Mouse (Mus musculus) heart, embryonic 12.5 days (tissue): Measurements from ENCODE around the gene Hip1r. TPM values are rescaled to one million over a fixed set of nuclear protein-coding genes. Genes with fewer than 3 reads are reported as not detected.

Source experiments
- ATAC-seq: fragments of 200-750 bp; cut with Nextera tagmentation; 2 replicates; pipeline ENCODE4 v1.8.0; 2017; ENCODE audit warnings: moderate TSS enrichment, moderate library complexity; ENCODE audit not compliant: insufficient number of reproducible peaks, low FRiP score
- H3K27ac ChIP-seq: fragments of 300-500 bp; sonication (generic); 2 replicates; pipeline ENCODE4 v1.5.1; 2016; ENCODE audit warnings: mild to moderate bottlenecking, moderate library complexity; ENCODE audit not compliant: poor library complexity, severe bottlenecking
- H3K27me3 ChIP-seq: fragments of 300-500 bp; sonication (generic); replicated peaks from 2 replicates; pipeline ENCODE4 v1.6.1; 2016; ENCODE audit warnings: mild to moderate bottlenecking, moderate library complexity
- H3K36me3 ChIP-seq: fragments of 300-500 bp; sonication (generic); 2 replicates; pipeline ENCODE4 v1.6.1; 2016; ENCODE audit warnings: mild to moderate bottlenecking, moderate library complexity
- H3K4me1 ChIP-seq: fragments of 300-500 bp; sonication (generic); replicated peaks from 2 replicates; pipeline ENCODE4 v1.6.1; 2016; ENCODE audit warnings: mild to moderate bottlenecking
- H3K4me2 ChIP-seq: fragments of 300-500 bp; sonication (generic); 2 replicates; pipeline ENCODE4 v1.6.1; 2016; ENCODE audit warnings: mild to moderate bottlenecking, moderate library complexity
- H3K4me3 ChIP-seq: fragments of 300-500 bp; sonication (generic); 2 replicates; pipeline ENCODE4 v1.5.1; 2016; ENCODE audit warnings: mild to moderate bottlenecking
- H3K9ac ChIP-seq: fragments of 300-500 bp; sonication (generic); 2 replicates; pipeline ENCODE4 v1.6.1; 2016; ENCODE audit warnings: mild to moderate bottlenecking, moderate library complexity
- H3K9me3 ChIP-seq: fragments of 300-500 bp; sonication (generic); replicated peaks from 2 replicates; pipeline ENCODE4 v1.6.1; 2016; ENCODE audit warnings: mild to moderate bottlenecking, moderate library complexity
- WGBS: fragments of 180-500 bp; shearing (Covaris S2); methylation state at CpG from one replicate; pipeline ENCODE4 v1.1.7; 2016; 5-methylcytosine and 5-hydroxymethylcytosine counted together
- polyA plus RNA-seq: library from polyadenylated mRNA; unstranded; fragments of >200 nt; fragmentation: Nextera tagmentation; extraction: Ambion mirVana; gene quantifications from 2 replicates; pipeline ENCODE4 v1.2.1, GENCODE M21; 2016

Hip1r gene
- polyA plus RNA-seq, 1 experiment from 2014 or later: 7.5 TPM

DNA sequence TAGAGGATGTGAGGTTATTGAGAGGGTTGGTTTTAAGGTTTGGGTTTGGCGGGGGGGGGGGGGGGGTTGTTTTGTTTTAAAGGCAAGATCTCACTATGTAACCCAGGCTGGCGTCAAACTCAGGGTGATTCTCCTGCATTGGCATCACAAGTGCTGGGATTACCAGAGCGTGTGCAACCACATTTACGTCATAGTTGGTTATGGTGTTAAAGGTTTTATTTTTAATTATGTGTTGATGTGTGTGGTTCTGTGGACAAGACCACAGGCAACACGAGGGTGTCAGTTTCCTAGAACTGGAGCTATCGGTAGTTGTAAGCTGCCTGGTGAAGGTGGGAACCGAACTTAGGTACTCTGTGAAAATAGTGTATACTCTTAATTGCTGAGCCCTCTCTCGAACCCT is 62.4 kb downstream of the Hip1r start:
- no peak overlapping the region for H3K27ac ChIP-seq
- H3K9ac ChIP-seq: no peak overlapping the region
- no peaks in the 10 kb centered on the region for H3K9me3 ChIP-seq
- H3K4me2 ChIP-seq: no peak overlapping the region
- no peak for ATAC-seq
- 76% methylated on average over 8 of the region's 8 CpGs for WGBS
- H3K4me3 ChIP-seq: no peak overlapping the region
- peaks cover 31% of the 10 kb centered on the region for H3K4me1 ChIP-seq
- H3K27me3 ChIP-seq: no peaks in the 10 kb centered on the region
- no peaks in the 10 kb centered on the region for H3K36me3 ChIP-seq

DNA sequence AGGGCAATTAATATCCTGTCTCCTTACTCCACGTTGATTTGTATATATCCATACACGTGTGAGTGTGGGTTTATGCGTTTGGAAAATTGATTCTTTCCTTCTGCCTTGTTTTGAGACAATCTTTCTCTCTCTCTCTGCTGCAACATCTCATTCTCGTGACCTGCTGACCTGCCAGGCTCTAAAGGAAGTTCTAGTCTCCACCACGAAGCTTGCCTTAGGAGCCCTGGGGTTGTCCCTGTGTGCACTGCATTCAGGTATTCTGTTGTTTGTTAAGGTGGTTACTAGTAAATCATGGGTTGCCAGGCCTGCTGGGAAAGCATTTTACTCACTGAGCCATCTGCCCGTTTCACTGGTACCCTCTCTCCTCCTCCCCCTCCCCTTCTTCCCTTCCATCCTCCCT is 62.9 kb downstream of the Hip1r start:
- no peak overlapping the region for H3K4me3 ChIP-seq
- 43% methylated on average over 6 of the region's 6 CpGs for WGBS
- no peaks in the 10 kb centered on the region for H3K36me3 ChIP-seq
- no peak overlapping the region for H3K9ac ChIP-seq
- peaks cover 36% of the 10 kb centered on the region for H3K4me1 ChIP-seq
- H3K27ac ChIP-seq: peak overlapping the region; percentile 52
- H3K27me3 ChIP-seq: no peaks in the 10 kb centered on the region
- no peak overlapping the region for H3K4me2 ChIP-seq
- H3K9me3 ChIP-seq: no peaks in the 10 kb centered on the region
- no peak for ATAC-seq

DNA sequence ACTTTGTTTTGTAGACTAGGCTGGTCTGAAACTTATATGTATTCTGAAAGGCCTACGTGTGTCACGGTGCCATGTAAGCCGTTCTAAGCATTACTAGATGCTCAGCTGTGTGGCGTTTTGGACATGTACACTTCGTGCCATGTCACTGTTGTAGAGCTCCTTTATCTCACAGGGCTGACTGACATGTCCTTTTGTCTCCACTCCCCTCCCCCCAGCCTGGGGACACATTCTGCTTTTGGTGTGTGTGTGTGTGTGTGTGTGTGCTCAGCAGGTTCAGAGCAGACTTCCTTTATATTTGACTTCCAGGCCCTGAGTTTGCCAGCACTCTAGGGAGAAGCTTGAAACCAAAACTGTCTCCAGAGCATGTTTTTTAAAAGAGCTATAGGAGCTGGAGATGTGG is 63.4 kb downstream of the Hip1r start:
- 43% methylated on average over 5 of the region's 5 CpGs for WGBS
- H3K27ac ChIP-seq: peak overlapping the region; percentile 52
- H3K36me3 ChIP-seq: no peaks in the 10 kb centered on the region
- H3K4me3 ChIP-seq: no peak overlapping the region
- H3K4me2 ChIP-seq: no peak overlapping the region
- H3K9me3 ChIP-seq: no peaks in the 10 kb centered on the region
- peaks cover 39% of the 10 kb centered on the region for H3K4me1 ChIP-seq
- H3K9ac ChIP-seq: no peak overlapping the region
- ATAC-seq: peak; percentile 67
- no peaks in the 10 kb centered on the region for H3K27me3 ChIP-seq

DNA sequence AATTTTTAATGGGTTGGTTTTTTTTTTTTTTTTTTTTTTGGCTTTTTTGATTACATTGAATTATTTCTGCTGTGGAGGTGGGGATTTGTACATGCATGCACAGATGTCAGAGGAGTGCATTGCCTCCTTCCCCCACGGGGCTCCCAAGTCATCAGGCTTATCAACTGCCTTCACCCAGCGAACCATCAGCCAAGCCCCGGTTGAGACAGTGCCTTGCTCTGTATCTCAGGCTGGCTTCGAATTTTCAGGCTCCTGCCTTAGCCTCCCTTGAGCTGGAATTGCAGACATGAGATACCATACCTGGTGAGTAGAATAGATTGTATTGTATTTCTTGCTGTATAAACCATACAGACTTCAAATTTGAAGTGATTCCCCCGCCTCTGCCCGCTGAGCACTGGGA is 66.2 kb downstream of the Hip1r start:
- 54% methylated on average over 6 of the region's 6 CpGs for WGBS

GRCm38 (mm10) chr5:124041097-124041496 is 67.7 kb downstream of the Hip1r start:
- no peaks in the 10 kb centered on the region for H3K27me3 ChIP-seq
- ATAC-seq: no peak
- peak overlapping the region; percentile 8; the same call in 1 of the 2 replicates for H3K27ac ChIP-seq
- H3K9ac ChIP-seq: no peak overlapping the region
- no peak overlapping the region for H3K4me3 ChIP-seq
- peaks cover 68% of the 10 kb centered on the region for H3K4me1 ChIP-seq
- H3K9me3 ChIP-seq: no peaks in the 10 kb centered on the region
- WGBS: 58% methylated on average over 9 of the region's 9 CpGs
- no peaks in the 10 kb centered on the region for H3K36me3 ChIP-seq
- H3K4me2 ChIP-seq: no peak overlapping the region

More for the DNA sequence above, 66.2 kb downstream of the Hip1r start:
- Histone ChIP-seq H3K36me3 (no peaks in the 10 kb centered on the region), H3K9me3 (no peaks in the 10 kb centered on the region), H3K4me1 (peaks cover 62% of the 10 kb centered on the region), H3K9ac (no peak overlapping the region), H3K27me3 (no peaks in the 10 kb centered on the region), H3K4me3 (no peak overlapping the region), H3K4me2 (no peak overlapping the region), H3K27ac (no peak overlapping the region)
- ATAC-seq: no peak

DNA sequence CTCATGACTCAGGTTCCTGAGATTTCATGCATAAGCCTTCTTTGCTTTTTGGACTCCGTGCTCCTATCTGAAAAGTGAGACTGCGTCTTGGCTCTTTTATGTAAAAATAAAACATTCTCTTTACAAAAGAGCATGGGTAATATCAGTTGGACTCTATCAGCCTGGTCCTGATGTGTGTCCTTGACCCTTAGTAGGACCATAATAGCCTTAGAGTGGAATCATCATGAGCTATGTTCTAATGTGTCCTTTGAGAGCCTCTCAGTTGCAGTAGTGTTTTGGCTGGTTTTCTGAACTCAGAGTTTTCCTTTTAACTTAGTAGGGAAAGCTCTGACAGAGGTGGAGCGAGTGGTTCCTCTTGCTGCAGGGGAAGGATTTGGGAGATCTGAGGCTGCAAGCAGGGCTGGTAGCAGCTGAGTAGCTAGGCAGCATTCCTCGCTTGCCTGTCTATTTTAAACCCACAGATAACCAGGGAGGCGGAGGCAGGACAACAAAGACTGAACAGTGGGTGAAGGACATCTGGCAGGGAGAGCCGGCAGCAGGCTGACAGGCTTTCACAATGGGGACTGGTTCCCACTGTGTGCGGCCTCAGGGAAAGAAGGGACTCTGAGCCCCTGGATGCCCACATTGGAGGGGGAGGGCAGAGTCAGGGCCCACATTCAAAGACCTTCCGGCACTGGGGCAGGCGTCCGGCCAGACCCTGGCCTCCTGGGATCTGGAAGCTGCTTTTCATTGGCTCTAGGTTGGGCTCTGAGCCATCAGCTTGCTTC is 70.0 kb downstream of the Hip1r start:
- 20% methylated on average over 10 of the region's 10 CpGs for WGBS
- ATAC-seq: peak; percentile 79

GRCm38 (mm10) chr5:124043999-124044398 is 70.6 kb downstream of the Hip1r start:
- H3K4me1 ChIP-seq: peaks cover 68% of the 10 kb centered on the region
- peak overlapping the region; percentile 44 for H3K4me2 ChIP-seq
- H3K27me3 ChIP-seq: no peaks in the 10 kb centered on the region
- H3K27ac ChIP-seq: peak overlapping the region; percentile 98
- no peaks in the 10 kb centered on the region for H3K36me3 ChIP-seq
- H3K9ac ChIP-seq: peak overlapping the region; percentile 60
- no peak overlapping the region for H3K4me3 ChIP-seq
- WGBS: 74% methylated on average over 5 of the region's 5 CpGs
- ATAC-seq: no peak
- no peaks in the 10 kb centered on the region for H3K9me3 ChIP-seq

More for the DNA sequence above, 70.0 kb downstream of the Hip1r start:
- Histone ChIP-seq H3K27me3 (no peaks in the 10 kb centered on the region), H3K9ac (peak overlapping the region; percentile 60), H3K36me3 (no peaks in the 10 kb centered on the region), H3K27ac (peak overlapping the region; percentile 98), H3K4me3 (no peak overlapping the region), H3K9me3 (no peaks in the 10 kb centered on the region), H3K4me2 (peak overlapping the region; percentile 44), H3K4me1 (peaks cover 68% of the 10 kb centered on the region)

DNA sequence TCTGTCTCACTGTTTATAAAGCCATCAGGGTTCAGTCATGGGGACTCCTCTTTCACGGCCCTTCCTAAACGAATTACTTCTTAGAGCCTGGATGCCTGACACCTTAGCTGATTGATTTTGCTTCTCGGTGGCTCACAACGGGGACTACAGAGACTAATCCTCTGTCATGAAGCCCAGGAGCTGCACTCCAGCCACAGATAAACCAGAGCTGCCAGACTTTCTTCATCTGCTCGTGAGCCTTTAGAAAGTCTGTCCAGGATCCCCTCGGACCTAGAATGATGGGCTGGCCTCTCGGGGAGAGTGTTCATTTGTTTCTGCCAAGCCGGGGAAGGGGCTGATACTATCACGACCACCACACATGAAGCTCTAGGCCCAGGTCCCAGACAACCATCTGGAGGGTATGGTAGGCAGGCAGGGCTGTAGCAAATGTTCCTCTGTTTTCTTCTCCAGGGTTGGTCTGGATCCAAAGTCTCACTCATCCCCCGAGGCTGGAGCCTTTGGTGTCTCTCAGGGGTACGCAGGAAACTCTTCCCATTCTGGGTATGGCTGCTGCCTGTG is 72.1 kb downstream of the Hip1r start:
- H3K27me3 ChIP-seq: no peaks in the 10 kb centered on the region
- peak overlapping the region; percentile 36; the same call in 1 of the 2 replicates for H3K9ac ChIP-seq
- H3K9me3 ChIP-seq: no peaks in the 10 kb centered on the region
- no peak overlapping the region for H3K4me2 ChIP-seq
- H3K36me3 ChIP-seq: no peaks in the 10 kb centered on the region
- H3K27ac ChIP-seq: peak overlapping the region; percentile 48; the same call in 1 of the 2 replicates
- no peak overlapping the region for H3K4me3 ChIP-seq
- H3K4me1 ChIP-seq: peaks cover 75% of the 10 kb centered on the region
- ATAC-seq: no peak
- WGBS: 29% methylated on average over 11 of the region's 11 CpGs

DNA sequence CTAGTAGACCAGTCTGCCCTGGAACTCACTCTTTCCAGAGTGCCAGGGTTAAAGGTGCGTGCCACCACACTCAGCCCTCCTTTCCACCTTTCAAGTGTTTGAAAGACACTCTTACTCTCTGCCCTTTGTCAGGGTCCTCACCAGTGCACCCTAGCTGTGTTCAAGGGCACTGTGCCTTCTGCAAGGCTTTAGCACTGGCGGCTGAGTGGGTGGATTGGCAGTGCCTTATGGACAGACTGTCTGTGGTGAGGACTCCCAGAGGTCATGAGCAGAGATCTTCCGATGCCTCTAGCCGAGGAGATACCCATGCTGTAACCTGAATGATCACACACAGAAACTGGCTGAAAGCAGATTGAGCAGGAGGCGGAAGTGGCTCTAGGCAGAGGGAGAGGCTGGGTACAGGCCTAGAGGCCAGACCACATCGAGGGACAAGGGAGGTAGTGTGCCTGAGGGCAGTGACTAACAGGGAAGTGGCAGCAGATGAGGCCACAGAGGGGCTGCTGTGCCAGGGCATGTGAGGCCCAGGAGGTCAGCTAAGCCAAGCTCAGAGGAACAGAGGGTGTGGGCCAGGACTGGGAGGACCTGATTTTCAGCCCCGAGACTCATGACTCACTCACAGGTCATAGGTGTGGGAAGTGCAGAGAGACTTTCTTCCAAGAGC is 73.4 kb downstream of the Hip1r start:
- WGBS: 68% methylated on average over 7 of the region's 7 CpGs
- 0 out of 2 replicates have a peak overlapping the region, but pooled peaks have one; percentile 0 for H3K27ac ChIP-seq

GRCm38 (mm10) chr5:124049249-124050045 is 76.0 kb downstream of the Hip1r start:
- Histone ChIP-seq H3K27me3 (no peaks in the 10 kb centered on the region), H3K27ac (peak overlapping the region; percentile 82), H3K9ac (peak overlapping the region; percentile 39), H3K9me3 (no peaks in the 10 kb centered on the region), H3K4me1 (peaks cover 49% of the 10 kb centered on the region), H3K4me2 (peak overlapping the region; percentile 37), H3K36me3 (no peaks in the 10 kb centered on the region), H3K4me3 (peak overlapping the region; percentile 12)
- WGBS: 44% methylated on average over 15 of the region's 15 CpGs
- no peak for ATAC-seq

More for the DNA sequence above, 73.4 kb downstream of the Hip1r start:
- ATAC-seq: no peak
- Histone ChIP-seq H3K4me2 (no peak overlapping the region), H3K4me1 (peaks cover 71% of the 10 kb centered on the region), H3K9me3 (no peaks in the 10 kb centered on the region), H3K36me3 (no peaks in the 10 kb centered on the region), H3K27me3 (no peaks in the 10 kb centered on the region), H3K9ac (0 out of 2 replicates have a peak overlapping the region, but pooled peaks have one; percentile 28), H3K4me3 (no peak overlapping the region)
